30 mouse cellular contexts compared by ENCODE assay signal in the genomic region with DNA sequence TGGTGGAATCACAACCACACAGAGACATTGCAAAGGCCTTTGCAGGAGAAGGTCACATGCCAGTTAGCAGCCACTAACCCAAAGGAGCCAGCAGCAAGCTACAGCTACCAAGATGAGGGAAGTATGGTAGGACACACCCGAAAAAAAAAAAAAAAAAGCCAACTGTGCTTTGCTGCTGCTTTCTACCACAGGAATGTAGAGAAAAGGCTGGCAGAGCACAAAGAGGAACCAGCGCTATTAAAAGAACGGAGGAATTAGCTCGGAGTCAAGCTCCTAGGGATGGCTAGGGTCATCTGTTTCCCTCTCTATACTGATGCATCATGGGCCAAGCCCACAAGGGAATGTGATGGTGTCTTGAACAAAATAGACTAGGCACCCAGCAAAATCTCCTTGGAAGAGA. TPM values are rescaled to one million over a fixed set of nuclear protein-coding genes. Genes with fewer than 3 reads are reported as not detected.
DNase-seq lines count a peak whose midpoint lies in the region; ATAC-seq and TF ChIP-seq lines count a peak whose summit lies in the region.
"Had no signal": no experiment of that assay in that cellular context is flagged by ENCODE, and none has a peak within 500 bp of the region (broad histone marks: within the 10 kb centered on the region; RNA-seq: fewer than 3 reads in every experiment).

No protein-coding gene starts in this region.

- WGBS in lung, adult 2 months = 55% methylated on average over 4 of the region's 4 CpGs
- WGBS in midbrain, embryonic 14.5 days = 82% methylated on average over 4 of the region's 4 CpGs

- H3K9me3 ChIP-seq in midbrain, embryonic 14.5 days (ENCODE audit: control insufficient read depth, low read length) = no peaks in the 10 kb centered on the region
- H3K9me3 ChIP-seq: heart, embryonic 10.5 days; heart, embryonic 15.5 days; hindbrain, embryonic 13.5 days; limb, embryonic 10.5 days; limb, embryonic 15.5 days; liver, embryonic 13.5 days; stomach, embryonic 15.5 days had no signal

- no peak overlapping the region for H3K9ac ChIP-seq in midbrain, embryonic 14.5 days (replicated peaks; ENCODE audit: low read length)
- H3K9ac ChIP-seq: heart, embryonic 15.5 days; hindbrain, embryonic 13.5 days; limb, embryonic 15.5 days; liver, embryonic 13.5 days; neural tube, embryonic 13.5 days; stomach, embryonic 15.5 days had no signal

- DNase-seq in lung, postnatal 36 days = peak; percentile 35
- no peak for DNase-seq in lung, adult 2 months
- DNase-seq in midbrain, embryonic 14.5 days = no peak
- DNase-seq in gastrocnemius, adult 2 months = no peak
- DNase-seq in right cerebral cortex, postnatal 4 days = no peak
- DNase-seq: adrenal gland, adult 8-10 months; B cell, adult 2 months; cerebellum, adult 18-20 months; cerebellum, postnatal 10 days; heart, postnatal 36 days; kidney, adult 9 months; kidney, postnatal 10 days; liver, embryonic 13.5 days; lung, adult 18-20 months; lung, postnatal 14 days; right cerebral cortex, postnatal 14 days; thymus, postnatal 14 days had no signal

- no peaks in the 10 kb centered on the region for H3K4me1 ChIP-seq in lung, adult 2 months (ENCODE audit: control insufficient read depth, insufficient read depth, low read length)
- H3K4me1 ChIP-seq in brown adipose tissue, adult 24 weeks (ENCODE audit: control insufficient read depth, insufficient read depth, insufficient read length, low read length) = no peaks in the 10 kb centered on the region
- no peaks in the 10 kb centered on the region for H3K4me1 ChIP-seq in midbrain, embryonic 14.5 days (ENCODE audit: control insufficient read depth, insufficient read depth, low read length)
- H3K4me1 ChIP-seq: heart, embryonic 15.5 days; hindbrain, embryonic 13.5 days; limb, embryonic 10.5 days; limb, embryonic 15.5 days; liver, embryonic 13.5 days; neural tube, embryonic 13.5 days; stomach, embryonic 15.5 days had no signal

- ATAC-seq in megakaryocyte, adult 5-6 weeks (ENCODE audit: poor library complexity, severe bottlenecking) = peak; percentile 94
- ATAC-seq in midbrain, embryonic 14.5 days (ENCODE audit: low FRiP score, low TSS enrichment) = no peak
- ATAC-seq: forebrain, embryonic 16.5 days; intestine, postnatal 0 days; midbrain, embryonic 16.5 days had no signal

- no peak overlapping the region for H3K4me3 ChIP-seq in lung, adult 2 months (replicated peaks; ENCODE audit: extremely low read depth, low read depth, low read length)
- H3K4me3 ChIP-seq in brown adipose tissue, adult 24 weeks (ENCODE audit: insufficient read depth, low read depth, low read length) = no peak overlapping the region
- H3K4me3 ChIP-seq in midbrain, embryonic 14.5 days (replicated peaks; ENCODE audit: low read depth, low read length) = no peak overlapping the region
- no peak overlapping the region for H3K4me3 ChIP-seq in gastrocnemius, adult 2 months
- H3K4me3 ChIP-seq: erythroblast, embryonic 14.5 days; heart, embryonic 10.5 days; heart, embryonic 15.5 days; hindbrain, embryonic 13.5 days; limb, embryonic 10.5 days; limb, embryonic 15.5 days; liver, embryonic 13.5 days; neural tube, embryonic 13.5 days; stomach, embryonic 15.5 days had no signal

- no peaks in the 10 kb centered on the region for H3K36me3 ChIP-seq in midbrain, embryonic 14.5 days (ENCODE audit: control insufficient read depth, insufficient read depth, low read length)
- H3K36me3 ChIP-seq: heart, embryonic 10.5 days; heart, embryonic 15.5 days; hindbrain, embryonic 13.5 days; limb, embryonic 10.5 days; limb, embryonic 15.5 days; liver, embryonic 13.5 days; neural tube, embryonic 13.5 days; stomach, embryonic 15.5 days had no signal

- no peak for TF ChIP-seq POLR2A in lung, adult 2 months (IDR thresholded peaks at IDR 0.05; ENCODE audit: borderline replicate concordance, extremely low read depth, low read depth, low read length)

- H3K27me3 ChIP-seq in midbrain, embryonic 14.5 days (ENCODE audit: control insufficient read depth, insufficient read depth, low read length) = no peaks in the 10 kb centered on the region
- H3K27me3 ChIP-seq: heart, embryonic 15.5 days; hindbrain, embryonic 13.5 days; limb, embryonic 15.5 days; liver, embryonic 13.5 days; neural tube, embryonic 13.5 days; stomach, embryonic 15.5 days had no signal

- peak overlapping the region; percentile 35; the same call in 1 of the 2 replicates for H3K27ac ChIP-seq in brown adipose tissue, adult 24 weeks (replicated peaks; ENCODE audit: low read depth, low read length)
- no peak overlapping the region for H3K27ac ChIP-seq in midbrain, embryonic 14.5 days (replicated peaks; ENCODE audit: low read depth, low read length)
- H3K27ac ChIP-seq in gastrocnemius, adult 2 months = no peak overlapping the region
- H3K27ac ChIP-seq: heart, embryonic 10.5 days; heart, embryonic 15.5 days; hindbrain, embryonic 13.5 days; limb, embryonic 10.5 days; limb, embryonic 15.5 days; liver, embryonic 13.5 days; neural tube, embryonic 13.5 days; stomach, embryonic 15.5 days had no signal

- intact Hi-C loops in gastrocnemius, adult 2 months (cut with DNase I) = no loop called here

- no peak overlapping the region for H3K4me2 ChIP-seq in midbrain, embryonic 14.5 days (ENCODE audit: low read length)
- H3K4me2 ChIP-seq: heart, embryonic 15.5 days; hindbrain, embryonic 13.5 days; limb, embryonic 15.5 days; liver, embryonic 13.5 days; neural tube, embryonic 13.5 days; stomach, embryonic 15.5 days had no signal

- TF ChIP-seq CTCF in lung, adult 2 months (IDR thresholded peaks at IDR 0.05; ENCODE audit: insufficient read depth, low read length) = no peak
- no peak for TF ChIP-seq CTCF in gastrocnemius, adult 2 months (IDR thresholded peaks at IDR 0.05)

RNA-seq across cellular contexts. Expression of a gene that starts 20.3 kb away (rescaled TPM):
- polyA plus RNA-seq in lung, adult 2 months (2012; rRNA removed) = 148 and 282 TPM in 2 replicates
- polyA plus RNA-seq in brown adipose tissue, adult 24 weeks (2012; ENCODE audit: insufficient read depth, insufficient read length, missing spikeins) = 427 and 435 TPM in 2 replicates
- 48.7 and 57.0 TPM in 2 replicates for total RNA-seq in megakaryocyte, adult 5-6 weeks (2015)
- 21.7 and 22.4 TPM in 2 replicates for total RNA-seq in megakaryocyte, adult 5-6 weeks (2017)
- polyA plus RNA-seq in midbrain, embryonic 14.5 days (2014; fragmentation: Nextera tagmentation; extraction: Ambion mirVana) = 0.61 and 0.88 TPM in 2 replicates
- 1 to 10 TPM; 3.0 to 4.2 TPM for total RNA-seq in gastrocnemius, adult 2 months (2021)

RNA-seq across cellular contexts. Expression of a gene that starts 42.4 kb away (rescaled TPM):
- 10.3 and 13.5 TPM in 2 replicates for polyA plus RNA-seq in lung, adult 2 months (2012; rRNA removed)
- 45.5 and 53.7 TPM in 2 replicates for polyA plus RNA-seq in brown adipose tissue, adult 24 weeks (2012; ENCODE audit: insufficient read depth, insufficient read length, missing spikeins)
- total RNA-seq in megakaryocyte, adult 5-6 weeks (2015) = 29.8 and 33.5 TPM in 2 replicates
- 60.1 and 86.5 TPM in 2 replicates for total RNA-seq in megakaryocyte, adult 5-6 weeks (2017)
- 29.6 and 32.0 TPM in 2 replicates for polyA plus RNA-seq in midbrain, embryonic 14.5 days (2014; fragmentation: Nextera tagmentation; extraction: Ambion mirVana)
- 10 to 100 TPM; 41.0 to 46.0 TPM for total RNA-seq in gastrocnemius, adult 2 months (2021)

Comparison
In these comparisons a context has a peak if more than half of its experiments do, and no peak if none do; other contexts are left out.
1. RNA of a gene that starts 20.3 kb away (polyA plus RNA-seq): 427 to 435 TPM in brown adipose tissue, adult 24 weeks and 148 to 282 TPM in lung, adult 2 months; 0.61 to 0.88 TPM in midbrain, embryonic 14.5 days; every median in the first group is over 10 times any median in the second.